Mouse (Mus musculus): ENCODE data around the gene Grwd1. TPM values are rescaled to one million over a fixed set of nuclear protein-coding genes. Genes with fewer than 3 reads are reported as not detected.

Gene Grwd1
- total RNA-seq, 2 experiments from 2014 or later = 17.9 to 22.1 TPM

DNA sequence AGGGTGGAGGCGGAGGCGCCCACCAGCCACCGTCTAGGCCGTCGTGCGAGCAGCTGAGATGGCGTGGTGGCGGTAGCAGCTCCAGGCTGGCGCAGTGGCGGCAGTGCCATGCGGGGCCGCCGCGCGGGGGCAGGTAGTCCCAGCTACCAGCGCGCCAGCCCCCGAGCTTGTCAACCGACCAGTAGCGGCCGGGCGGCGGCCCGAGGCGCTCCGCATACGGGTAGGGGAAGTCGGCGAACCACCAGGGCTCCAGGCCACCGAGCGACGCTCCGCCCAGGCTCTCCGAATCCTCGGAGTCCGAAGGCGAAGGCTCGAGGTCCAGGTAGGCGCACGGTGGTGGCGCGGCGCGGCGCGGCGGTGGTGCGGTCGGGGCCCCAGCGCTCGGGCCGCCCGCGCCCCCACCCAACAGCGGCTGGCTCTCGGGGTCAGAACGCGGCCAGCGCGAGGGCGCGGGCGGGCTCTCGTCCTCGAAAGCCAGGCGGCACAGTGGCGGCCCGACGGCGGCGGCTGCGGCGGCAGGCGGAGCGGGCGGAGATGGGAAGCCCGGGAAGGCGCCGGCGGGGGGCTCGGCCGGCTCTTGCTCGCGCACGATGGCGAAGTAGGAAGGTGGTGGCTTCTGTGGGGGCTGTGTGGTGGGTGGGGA is 2.5 kb upstream of the Grwd1 start:
- H3K27ac ChIP-seq = no peak overlapping the region; the same call in 1 of the 2 replicates
- peak overlapping the region; percentile 35 for H3K4me3 ChIP-seq
- TF ChIP-seq CTCF (IDR thresholded peaks at IDR 0.05) = no peak
- DNase-seq (ENCODE audit: extremely low spot score in 1 of 2, low spot score in 2 of 2) = peak in 1 of 2 experiments; percentile 52
- intact Hi-C loops (cut with DNase I) = no loop called here

DNA sequence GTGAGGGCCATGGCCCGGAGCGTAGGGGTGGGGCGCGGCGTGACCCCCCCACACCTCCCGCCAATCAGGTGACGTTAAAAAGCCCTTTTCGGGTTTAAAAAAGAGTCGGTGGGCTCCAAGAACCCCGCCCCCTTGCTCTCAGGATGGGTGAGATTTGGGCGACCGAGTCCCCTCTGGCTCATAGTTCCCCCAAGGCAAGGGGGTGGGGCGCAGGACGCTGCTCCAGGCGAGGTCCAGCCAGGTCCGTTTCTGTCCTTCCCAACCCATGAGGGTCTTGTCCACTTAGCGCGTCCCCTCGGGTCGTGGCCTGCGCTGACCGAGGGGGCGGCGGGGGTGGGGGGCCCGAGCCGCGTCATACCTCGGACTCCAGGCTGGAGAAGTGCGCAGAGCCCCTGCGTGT is 1.7 kb upstream of the Grwd1 start:
- TF ChIP-seq CTCF (IDR thresholded peaks at IDR 0.05) = no peak
- intact Hi-C loops (cut with DNase I) = no loop called here
- Histone ChIP-seq H3K27ac (peak overlapping the region; percentile 28; the same call in 1 of the 2 replicates), H3K4me3 (peak overlapping the region; percentile 35)
- no peak for DNase-seq (ENCODE audit: extremely low spot score in 1 of 2, low spot score in 2 of 2)

DNA sequence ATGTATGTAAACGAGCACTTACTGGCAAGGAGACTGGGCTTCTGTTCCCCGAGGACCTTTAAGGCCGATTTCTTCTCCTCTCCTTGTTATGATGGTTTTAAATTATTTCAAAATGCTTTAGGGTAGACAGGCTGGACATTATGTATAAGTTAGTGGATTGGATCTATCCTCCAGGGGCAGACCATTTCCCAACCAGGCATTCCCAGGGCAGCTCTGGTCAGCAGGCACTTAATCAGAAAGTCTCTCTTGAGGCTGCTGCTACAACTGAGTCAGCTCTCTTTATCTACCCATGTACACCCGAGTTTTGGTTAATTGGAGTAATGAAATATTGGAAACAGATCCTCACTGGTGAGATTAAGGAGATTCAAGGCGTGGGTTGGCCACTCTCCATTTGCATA is 383 bp upstream of the Grwd1 start:
- no peak for DNase-seq (ENCODE audit: extremely low spot score in 1 of 2, low spot score in 2 of 2)
- H3K27ac ChIP-seq = peak overlapping the region; percentile 97
- H3K4me3 ChIP-seq = peak overlapping the region; percentile 78
- intact Hi-C loops (cut with DNase I) = no loop called here
- no peak for TF ChIP-seq CTCF (IDR thresholded peaks at IDR 0.05)

DNA sequence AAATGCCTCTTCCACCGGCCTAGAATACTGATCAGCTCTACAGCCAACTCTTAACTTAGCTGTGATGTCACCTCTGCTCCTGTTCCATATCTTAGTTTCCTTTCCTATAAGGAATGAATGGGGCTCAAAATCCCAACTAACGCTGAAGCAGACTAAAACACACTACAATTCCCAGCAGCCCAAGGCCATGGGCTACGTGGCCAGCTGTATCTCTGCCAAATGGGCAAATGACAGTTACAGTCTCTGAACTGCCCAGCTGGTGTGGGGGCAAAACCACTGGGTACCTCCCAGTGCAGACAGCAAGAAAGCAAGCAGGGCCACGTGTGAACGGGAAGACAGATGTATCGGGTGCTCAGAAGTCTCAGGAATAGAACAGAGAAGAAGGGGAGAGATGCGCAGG is 4.1 kb downstream of the Grwd1 start:
- DNase-seq (ENCODE audit: extremely low spot score in 1 of 2, low spot score in 2 of 2) = no peak
- intact Hi-C loops (cut with DNase I) = no loop called here

DNA sequence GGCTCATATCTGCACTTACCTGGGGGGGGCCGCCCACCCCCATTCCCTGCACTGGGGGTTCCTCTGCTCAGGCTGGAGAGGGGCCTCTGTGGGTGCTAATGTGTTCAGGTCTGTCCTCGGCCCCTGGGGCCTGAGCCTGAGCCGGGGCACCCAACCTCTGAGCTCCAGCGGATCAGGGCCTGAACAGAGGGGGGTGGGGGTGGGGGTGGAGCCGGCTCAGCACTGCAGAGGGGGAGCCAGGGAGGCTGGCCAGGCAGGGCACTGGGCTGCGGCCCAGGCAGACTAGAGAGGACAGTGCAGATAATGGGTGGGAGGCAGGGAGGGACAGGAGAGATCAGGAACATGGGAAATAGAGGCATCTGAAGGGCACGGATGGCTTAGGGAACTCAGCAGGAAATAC is 6.1 kb downstream of the Grwd1 start, which contains the start of gene Kcnj14:
Gene Kcnj14 (minus strand): TSS at position 185 of the 400 bp plus-strand sequence.
- intact Hi-C loops (cut with DNase I) = no loop called here
- no peak within 1 kb of the TSS for H3K4me3 ChIP-seq
- TF ChIP-seq CTCF (IDR thresholded peaks at IDR 0.05) = no peak
- no peak within 1 kb of the TSS for H3K27ac ChIP-seq
- no peak for DNase-seq (ENCODE audit: extremely low spot score in 1 of 2, low spot score in 2 of 2)

More for the DNA sequence above, 4.1 kb downstream of the Grwd1 start:
- Histone ChIP-seq H3K4me3 (no peak overlapping the region), H3K27ac (no peak overlapping the region)
- TF ChIP-seq CTCF (IDR thresholded peaks at IDR 0.05) = no peak

DNA sequence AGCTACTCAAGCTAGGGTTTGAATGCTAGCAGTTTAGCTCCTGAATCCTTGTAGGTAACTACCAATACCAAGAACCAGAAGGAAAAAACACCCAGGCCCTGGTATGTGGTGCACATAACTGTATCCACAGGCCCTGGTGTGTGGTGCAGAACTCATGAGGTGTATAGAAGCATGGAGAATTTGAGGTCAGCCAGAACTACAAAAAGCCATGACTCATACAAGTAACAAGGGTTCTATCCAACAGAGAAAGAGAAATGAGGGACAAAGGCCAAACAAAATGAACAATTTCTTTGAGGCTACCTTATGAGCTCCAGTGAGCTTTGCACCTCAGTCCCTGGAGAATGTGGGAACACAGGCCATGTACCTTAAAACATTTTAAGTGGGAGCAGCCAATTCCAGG is 9.8 kb downstream of the Grwd1 start:
- TF ChIP-seq CTCF (IDR thresholded peaks at IDR 0.05) = no peak
- intact Hi-C loops (cut with DNase I) = no loop called here
- DNase-seq (ENCODE audit: extremely low spot score in 1 of 2, low spot score in 2 of 2) = no peak
- Histone ChIP-seq H3K4me3 (no peak overlapping the region), H3K27ac (no peak overlapping the region)

DNA sequence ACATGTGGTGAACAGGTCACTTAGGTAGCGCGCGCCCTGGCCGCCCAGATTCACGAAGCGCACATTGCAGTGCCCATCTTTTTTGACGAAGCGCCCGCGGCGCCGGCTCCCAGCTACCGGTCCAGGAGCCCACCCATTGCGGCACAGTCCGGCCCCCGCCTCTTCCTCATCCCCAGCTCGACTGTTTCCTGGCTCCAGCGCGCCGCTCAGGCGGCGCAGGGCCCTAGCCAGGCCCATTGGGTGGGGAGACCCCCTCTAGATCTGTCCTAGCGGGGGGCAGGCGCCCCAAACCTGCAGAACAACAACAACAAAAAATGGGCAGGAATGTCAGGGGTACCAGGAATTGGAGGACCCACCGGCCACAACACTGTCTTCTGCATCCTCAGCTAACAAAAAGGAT is 10.9 kb downstream of the Grwd1 start:
- no peak overlapping the region for H3K4me3 ChIP-seq
- no peak for TF ChIP-seq CTCF (IDR thresholded peaks at IDR 0.05)
- intact Hi-C loops (cut with DNase I) = no loop called here
- no peak for DNase-seq (ENCODE audit: extremely low spot score in 1 of 2, low spot score in 2 of 2)
- no peak overlapping the region for H3K27ac ChIP-seq

DNA sequence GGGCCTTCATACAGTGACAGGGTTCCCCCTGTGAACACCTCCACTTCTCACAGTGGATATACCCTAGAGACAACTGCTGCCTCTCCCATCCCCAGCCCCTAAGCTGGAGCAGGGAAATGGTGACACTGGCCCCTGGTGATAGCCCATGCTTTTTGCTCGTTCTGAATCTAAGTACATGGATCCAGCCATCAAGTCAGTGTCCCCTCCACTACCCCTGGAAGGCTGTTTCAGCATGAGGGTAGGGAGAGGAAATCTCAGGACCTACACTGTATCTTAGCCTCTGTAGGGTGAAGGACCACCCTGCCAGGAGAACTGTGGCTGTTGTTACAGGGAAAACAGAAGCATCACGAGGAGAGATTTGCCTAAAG is 14.8 kb downstream of the Grwd1 start:
- no peak overlapping the region for H3K27ac ChIP-seq
- no peak for DNase-seq (ENCODE audit: extremely low spot score in 1 of 2, low spot score in 2 of 2)
- TF ChIP-seq CTCF (IDR thresholded peaks at IDR 0.05) = no peak
- intact Hi-C loops (cut with DNase I) = no loop called here
- no peak overlapping the region for H3K4me3 ChIP-seq

DNA sequence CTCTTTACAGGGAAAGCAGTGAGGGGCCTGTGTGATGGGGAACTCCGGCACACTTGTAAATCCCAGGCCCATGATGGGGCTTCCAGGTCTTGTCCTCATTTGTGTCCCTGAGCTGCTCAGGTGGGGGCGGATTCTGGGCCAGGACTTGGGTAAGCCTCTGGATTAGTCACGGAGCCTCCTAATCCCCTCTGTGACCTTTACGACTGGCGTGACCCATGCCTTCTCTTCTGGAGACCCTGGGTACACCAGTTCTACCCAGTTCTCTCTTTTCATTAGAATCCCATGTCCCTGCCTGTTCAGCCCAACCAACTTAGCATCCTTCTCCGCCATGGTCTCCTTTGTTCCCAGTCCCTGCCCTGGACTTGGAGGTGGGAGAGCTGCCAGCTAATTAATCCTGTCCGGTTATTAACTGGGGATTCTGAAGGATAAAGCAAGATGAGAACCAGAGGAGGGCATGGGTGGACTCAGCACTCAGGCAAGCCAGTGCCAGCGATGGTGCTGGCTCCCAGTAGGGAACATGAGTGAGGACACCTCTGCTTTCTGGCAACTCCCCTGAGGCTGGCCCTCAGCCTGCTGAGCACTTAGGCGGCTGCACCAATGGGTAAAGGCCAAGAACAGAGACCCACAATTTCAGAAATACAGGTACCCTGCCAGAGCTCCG is 15.3 kb downstream of the Grwd1 start:
- DNase-seq (ENCODE audit: extremely low spot score in 1 of 2, low spot score in 2 of 2) = no peak
- Histone ChIP-seq H3K4me3 (no peak overlapping the region), H3K27ac (no peak overlapping the region)
- intact Hi-C loops (cut with DNase I) = no loop called here
- no peak for TF ChIP-seq CTCF (IDR thresholded peaks at IDR 0.05)

DNA sequence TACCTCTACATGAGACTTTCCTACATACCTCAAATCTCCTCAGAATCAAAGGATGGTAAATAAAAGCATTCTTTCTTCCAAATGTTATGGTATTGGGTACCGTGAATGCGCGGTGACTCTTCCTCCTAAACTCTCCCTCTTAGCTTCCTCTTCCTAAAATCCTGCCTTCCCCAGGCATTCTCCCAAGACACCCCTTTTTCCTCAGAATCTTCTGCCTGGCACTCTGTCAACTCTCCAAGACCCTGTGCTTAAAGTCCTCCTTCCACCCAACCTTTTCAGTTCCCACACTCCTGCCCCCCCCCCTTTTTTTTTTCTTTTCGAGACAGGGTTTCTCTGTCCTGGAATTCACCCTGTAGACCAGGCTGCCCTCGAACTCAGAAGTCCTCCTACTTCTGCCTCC is 15.9 kb downstream of the Grwd1 start:
- no peak for DNase-seq (ENCODE audit: extremely low spot score in 1 of 2, low spot score in 2 of 2)
- peak overlapping the region; percentile 39 for H3K4me3 ChIP-seq
- no peak for TF ChIP-seq CTCF (IDR thresholded peaks at IDR 0.05)
- peak overlapping the region; percentile 53; the same call in 1 of the 2 replicates for H3K27ac ChIP-seq
- intact Hi-C loops (cut with DNase I) = no loop called here

DNA sequence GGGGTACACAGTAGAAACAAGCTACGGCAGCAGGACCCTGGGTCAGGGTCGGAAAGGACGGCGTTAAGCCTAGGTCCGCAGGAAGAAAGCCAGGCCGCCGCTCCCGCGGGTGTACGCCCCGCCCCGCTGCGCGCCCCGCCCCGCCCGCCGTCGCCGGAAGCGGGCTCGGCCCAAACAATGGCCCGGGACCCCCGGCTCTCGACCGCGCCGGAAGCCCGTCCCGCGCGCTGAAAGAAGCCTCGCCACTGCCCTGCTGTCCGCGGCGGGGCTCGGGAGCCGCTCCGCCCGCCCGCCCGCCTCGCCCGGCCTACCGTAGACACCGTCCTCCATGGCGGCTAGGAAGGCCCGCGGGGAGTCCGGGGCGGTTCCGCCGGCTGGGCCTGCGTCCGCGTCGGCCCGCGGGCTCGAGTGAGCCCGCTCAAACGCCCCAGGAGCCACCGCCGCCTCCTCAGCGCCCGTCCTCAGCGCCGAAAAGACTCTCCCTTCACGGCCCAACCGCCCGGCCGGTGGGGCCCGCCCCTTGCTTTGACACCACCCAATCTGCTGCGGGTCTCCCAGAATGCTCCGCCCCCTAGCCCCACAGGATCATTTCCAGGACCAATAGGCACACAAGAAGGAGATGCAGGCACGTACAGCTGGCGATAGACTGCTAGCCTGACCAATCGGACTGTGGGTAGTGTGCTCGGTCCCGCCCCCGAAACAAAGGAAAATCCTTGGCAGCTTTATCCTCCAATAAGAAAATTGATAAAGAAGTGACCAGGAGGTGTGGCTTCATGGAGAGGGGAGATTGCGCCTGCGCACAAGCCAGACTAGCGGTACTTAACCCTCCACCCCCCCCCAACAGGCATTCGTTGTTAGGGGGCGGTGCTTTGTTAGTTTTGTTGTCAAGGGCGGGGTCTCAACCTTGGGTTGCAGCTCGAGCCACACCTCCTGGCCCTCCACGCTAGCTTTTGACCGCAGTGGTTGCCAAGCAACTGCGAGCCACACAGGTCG is 16.7 kb downstream of the Grwd1 start, which contains the start of gene Cyth2:
Gene Cyth2 (minus strand): TSS at position 795 of the 993 bp plus-strand sequence.
- peak within 1 kb of the TSS; percentile 97 for H3K27ac ChIP-seq
- peak; percentile 97 to 99 for DNase-seq (ENCODE audit: extremely low spot score in 1 of 2, low spot score in 2 of 2)
- peak within 1 kb of the TSS; percentile 91 for H3K4me3 ChIP-seq
- intact Hi-C loops (cut with DNase I) = no loop called here
- no peak; the same call in 1 of the 2 replicates for TF ChIP-seq CTCF (IDR thresholded peaks at IDR 0.05)

DNA sequence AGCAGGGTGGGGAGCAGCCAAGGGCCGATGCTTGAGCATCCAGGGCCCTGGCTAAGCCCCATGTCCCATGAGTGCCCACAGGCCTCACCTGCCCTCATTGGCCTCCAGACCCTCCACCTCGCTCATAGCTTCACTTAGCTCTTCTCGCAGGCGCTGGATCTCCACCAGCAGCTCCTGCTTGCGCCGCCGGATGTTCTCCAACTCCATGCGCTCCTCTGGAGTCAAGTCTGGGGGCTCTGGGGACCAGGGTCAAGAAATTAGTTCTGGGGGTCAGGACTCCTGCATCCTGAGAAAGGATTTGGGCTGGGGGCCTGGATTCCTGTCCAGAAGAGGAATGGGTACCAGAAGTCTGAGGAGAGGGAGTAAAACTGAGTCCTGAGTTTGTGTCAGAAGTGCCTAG is 17.8 kb downstream of the Grwd1 start:
- H3K27ac ChIP-seq = no peak overlapping the region

More for the DNA sequence above, 17.8 kb downstream of the Grwd1 start:
- peak overlapping the region; percentile 91 for H3K4me3 ChIP-seq
- no peak for TF ChIP-seq CTCF (IDR thresholded peaks at IDR 0.05)
- DNase-seq (ENCODE audit: extremely low spot score in 1 of 2, low spot score in 2 of 2) = no peak
- intact Hi-C loops (cut with DNase I) = no loop called here

Data from left cerebral cortex, adult 2 months (tissue).